Mouse (Mus musculus) right cerebral cortex, adult 18-20 months (tissue): ENCODE results near the gene Ephb4.
A peak's percentile ranks its signal among the peaks of the same experiment; 100 is the strongest.

Experiments used
- DNase-seq: peaks from one replicate; pipeline ENCODE4 v3.0.0; 2022; ENCODE audit warnings: mixed read lengths

The Ephb4 gene

DNA sequence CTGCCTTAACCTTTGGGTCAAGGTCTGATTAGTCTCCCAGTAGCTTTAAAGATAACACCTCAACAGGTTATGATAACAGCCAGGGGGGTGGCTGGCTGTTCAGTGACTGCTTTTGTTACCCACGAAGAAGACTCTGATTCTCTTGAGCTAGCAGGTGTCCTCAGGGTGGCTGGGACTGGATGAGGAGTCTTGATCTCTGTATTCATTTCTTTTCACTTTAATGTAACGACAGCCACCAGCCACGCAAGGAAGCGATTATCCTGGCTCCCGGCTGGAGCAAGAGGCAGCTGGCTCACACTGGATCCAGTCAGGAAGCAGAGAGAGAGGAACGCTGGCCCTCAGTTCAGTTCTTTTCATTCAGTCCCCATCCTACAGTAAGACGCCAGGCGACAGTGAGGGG is 12.7 kb upstream of the Ephb4 start:
- no peak for DNase-seq

DNA sequence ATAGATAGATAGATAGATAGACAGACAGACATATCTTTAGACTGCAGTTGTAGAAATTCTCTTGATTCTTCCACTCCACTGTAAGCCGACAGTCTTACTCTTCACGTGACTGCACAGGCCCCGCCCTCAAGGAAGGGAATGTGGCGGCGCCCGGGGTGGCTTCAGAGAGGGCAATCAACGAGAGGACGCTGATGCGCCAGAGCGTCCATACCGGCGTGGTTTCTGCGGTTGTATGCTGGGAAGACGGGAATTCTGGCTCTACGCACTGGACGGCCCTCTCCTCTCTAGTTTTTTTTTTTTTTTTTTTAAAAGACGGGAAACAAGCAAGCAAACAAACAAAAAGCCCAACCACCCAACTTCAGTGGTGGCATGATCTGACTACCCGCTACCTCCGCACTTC is 11.7 kb upstream of the Ephb4 start:
- peak; percentile 94 for DNase-seq

DNA sequence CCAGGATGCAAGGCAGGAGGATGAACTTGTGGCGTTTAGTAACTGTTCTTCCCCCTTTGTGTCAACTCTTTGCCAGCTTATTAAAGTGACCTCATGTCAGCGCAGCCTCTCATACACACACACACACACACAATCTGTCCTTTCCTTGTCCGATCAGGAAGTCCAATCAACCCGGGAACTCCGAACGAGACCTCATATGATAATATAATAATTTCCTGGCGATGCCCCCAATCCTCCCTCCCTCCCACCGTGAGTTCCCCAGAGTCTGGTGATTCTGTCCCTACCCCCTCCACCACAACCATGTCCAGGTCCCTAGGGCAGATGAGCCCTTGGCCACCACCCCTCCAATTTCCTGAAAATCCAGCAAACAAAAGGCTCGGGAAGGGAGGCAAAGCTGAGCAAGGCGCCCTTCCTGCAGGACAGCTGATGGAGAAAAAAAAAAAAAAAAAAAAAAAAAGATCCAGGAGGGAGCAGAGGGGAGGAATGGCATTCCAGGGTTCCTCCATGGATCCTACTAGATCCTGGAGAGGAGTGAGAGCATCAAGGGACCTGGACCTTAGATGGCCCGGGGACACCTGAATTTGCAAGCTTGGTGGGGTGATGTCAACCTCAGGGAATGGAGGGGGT is 11.1 kb upstream of the Ephb4 start:
- no peak for DNase-seq

- peak; percentile 22 for DNase-seq
These were observed 10.5 kb upstream of the Ephb4 start for GRCm38 (mm10) chr5:137339290-137339979.

DNA sequence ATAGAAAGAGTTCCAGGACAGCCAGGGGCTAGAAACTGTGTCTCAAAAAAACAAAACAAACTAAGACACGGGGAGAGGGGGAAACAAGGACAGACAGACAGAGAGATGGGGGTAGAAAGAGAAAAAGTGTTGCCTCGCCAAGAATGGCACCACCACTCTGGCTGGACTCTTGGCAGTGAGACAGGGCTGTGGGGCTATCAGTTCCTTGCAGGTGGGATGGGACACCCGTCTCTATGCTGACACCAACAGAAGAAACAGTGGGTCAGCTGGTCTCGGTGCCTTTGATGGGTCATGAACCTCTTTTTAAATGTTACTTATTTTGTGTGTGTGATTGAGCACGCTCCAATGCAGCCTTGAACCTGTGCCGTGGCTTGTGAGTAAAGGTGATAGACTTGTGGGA is 9.7 kb upstream of the Ephb4 start:
- no peak for DNase-seq

- DNase-seq = no peak
These were observed 7.4 kb upstream of the Ephb4 start for GRCm38 (mm10) chr5:137342407-137343012.

GRCm38 (mm10) chr5:137343412-137343811 is 6.5 kb upstream of the Ephb4 start:
- no peak for DNase-seq

DNA sequence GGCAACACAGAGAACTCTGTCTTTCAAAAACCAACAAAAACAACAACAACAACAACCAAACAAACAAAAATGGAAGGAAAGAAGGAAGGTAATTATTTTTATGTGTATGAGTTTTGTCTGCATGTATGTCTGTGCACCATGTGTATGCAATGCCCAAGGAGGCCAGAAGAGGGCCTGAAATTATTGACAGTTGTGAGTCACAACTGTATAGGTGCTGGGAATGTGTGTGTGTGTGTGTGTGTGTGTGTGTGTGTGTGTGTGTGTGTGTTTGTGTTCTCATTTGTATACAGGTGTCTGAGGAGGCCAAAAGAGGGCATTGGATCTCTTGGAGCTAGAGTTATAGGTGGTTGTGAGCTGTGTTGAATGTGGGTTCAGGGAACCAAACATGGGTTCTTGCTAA is 6.0 kb upstream of the Ephb4 start:
- DNase-seq = no peak

GRCm38 (mm10) chr5:137345821-137346220 is 4.1 kb upstream of the Ephb4 start:
- no peak for DNase-seq

- DNase-seq = no peak
These were observed 3.5 kb upstream of the Ephb4 start for GRCm38 (mm10) chr5:137346388-137346787.

- no peak for DNase-seq
These were observed 2.9 kb upstream of the Ephb4 start for GRCm38 (mm10) chr5:137346983-137347382.

- DNase-seq = no peak
These were observed 2.1 kb upstream of the Ephb4 start for GRCm38 (mm10) chr5:137347856-137348255.

DNA sequence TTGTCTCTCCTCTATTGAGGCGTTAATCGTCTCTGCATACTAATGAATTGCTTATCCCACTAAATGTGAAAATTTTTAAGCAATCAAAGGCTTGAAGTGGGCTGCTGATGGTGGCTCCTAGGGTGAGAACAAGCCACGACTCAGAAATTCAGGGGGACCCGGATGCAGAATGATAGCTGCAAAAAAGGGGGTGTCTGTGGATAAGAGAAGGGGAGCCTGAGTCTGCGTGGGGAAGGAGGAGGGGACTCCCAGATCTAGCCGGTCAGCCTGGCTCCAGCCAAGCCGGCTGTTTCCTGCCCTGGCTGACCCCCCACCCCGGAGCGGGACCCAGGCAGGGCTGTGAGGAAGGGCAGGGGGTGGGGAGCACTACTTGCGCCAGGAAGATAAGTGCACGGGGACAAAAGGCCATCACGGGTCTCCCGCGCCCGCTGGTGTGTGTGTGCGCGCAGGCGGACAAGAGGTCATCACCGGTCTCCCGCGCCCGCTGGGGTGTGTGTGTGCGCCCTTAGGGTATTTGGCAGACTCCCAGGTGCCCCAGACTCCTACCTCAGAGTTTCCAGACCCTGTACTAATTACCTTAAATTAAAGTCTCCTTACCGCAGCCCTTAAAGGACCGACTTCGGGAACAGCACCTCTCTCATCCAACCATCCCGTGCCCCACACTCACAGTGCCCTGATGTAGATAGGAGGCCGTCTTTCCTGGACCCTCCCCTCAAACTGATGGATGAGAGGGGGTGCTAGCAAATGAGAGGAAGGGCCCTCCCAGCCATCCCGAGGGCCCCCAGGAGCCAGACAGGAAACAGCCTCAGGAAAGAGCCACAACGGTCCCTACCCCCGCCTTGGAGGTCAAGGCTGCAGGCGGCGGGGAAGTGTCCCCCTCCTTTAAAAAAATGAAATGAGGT is 1.2 kb upstream of the Ephb4 start:
- DNase-seq = no peak

GRCm38 (mm10) chr5:137350205-137351057 is 522 bp downstream of the Ephb4 start:
- no peak for DNase-seq

GRCm38 (mm10) chr5:137351058-137351380 is 1.1 kb downstream of the Ephb4 start:
- no peak for DNase-seq

- DNase-seq = no peak
These were observed 1.5 kb downstream of the Ephb4 start for GRCm38 (mm10) chr5:137351394-137351793.

DNA sequence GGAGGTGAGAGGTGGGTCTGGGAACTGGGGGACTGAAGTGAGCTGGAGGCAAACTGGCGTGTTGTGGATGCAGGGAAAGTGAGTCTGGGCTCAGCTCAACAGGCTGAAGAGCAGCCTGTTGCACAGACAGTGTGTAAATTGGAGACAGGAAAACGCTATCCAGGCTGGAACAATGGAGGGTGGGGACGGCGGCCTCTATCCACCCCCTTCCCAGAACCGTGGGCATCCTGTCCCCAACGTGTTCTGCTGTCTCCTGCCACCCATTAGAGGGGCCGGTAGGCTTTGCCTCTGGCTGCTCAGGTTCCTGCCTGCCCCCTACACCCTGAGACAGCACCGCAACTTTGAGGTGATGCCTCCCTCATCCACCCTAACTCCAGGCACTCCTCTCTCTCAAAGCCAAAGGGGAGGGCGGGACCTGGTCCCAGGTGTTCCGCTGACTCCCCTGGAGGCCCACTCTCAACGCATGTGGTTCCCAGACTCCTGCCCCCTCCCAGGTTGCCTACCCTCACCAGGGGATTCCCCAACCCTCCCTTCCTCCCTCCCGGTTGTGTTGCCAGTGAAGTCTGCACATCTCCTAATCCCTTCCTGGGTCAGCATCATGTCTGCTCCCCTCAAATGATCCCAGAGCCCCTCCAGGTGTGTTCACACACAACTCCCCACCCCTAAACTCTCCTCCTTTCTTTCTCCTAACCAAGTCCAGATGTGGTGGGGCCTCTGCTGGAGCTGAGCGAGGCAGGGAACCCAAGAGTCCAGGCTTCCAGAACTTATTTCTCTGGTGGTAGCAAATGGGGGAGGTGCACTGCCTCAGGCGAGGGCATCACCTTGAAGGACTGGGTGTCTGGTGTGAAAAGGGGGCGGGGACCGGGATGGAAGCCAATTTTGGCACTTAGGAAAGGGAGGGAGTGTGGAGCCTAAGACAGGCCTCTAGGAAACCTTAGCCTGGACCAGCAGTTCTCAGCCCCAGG is 2.4 kb downstream of the Ephb4 start:
- DNase-seq = no peak

DNA sequence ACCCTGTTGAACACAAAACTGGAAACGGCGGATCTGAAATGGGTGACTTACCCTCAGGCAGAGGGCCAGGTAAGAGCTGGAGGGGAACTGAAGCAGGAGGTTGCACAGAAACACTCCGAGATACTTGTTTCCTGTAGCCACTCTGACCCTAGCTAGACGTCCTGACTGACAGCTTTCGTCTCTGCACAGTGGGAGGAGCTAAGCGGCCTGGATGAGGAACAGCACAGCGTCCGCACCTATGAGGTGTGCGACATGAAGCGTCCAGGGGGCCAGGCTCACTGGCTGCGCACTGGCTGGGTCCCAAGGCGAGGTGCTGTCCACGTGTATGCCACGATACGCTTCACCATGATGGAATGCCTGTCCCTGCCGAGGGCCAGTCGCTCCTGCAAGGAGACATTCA is 4.2 kb downstream of the Ephb4 start:
- no peak for DNase-seq

GRCm38 (mm10) chr5:137358382-137358781 is 8.5 kb downstream of the Ephb4 start:
- DNase-seq = no peak

DNA sequence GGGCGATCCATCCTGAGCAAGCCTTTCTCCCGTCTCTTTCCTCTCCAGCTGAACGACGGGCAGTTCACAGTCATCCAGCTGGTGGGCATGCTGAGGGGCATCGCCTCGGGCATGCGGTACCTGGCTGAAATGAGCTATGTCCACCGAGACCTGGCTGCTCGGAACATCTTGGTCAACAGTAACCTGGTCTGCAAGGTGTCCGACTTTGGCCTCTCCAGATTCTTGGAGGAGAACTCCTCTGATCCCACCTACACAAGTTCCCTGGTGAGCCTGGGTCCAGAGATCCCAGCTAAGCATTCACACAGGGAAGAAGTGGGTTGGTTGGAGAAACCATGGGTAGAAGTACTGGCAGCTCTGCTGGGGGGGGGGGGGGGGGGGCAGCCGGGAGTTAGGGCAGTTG is 19.8 kb downstream of the Ephb4 start:
- no peak for DNase-seq

GRCm38 (mm10) chr5:137373371-137373950 is 23.6 kb downstream of the Ephb4 start:
- no peak for DNase-seq
